Mouse (Mus musculus): ENCODE results near the gene Btg1-ps2.
"Not testable (repeated sequence)": the region's sequence is repeated elsewhere in the genome, so short reads cannot be mapped to it uniquely, and the experiment has no call there.

The Btg1-ps2 gene

DNA sequence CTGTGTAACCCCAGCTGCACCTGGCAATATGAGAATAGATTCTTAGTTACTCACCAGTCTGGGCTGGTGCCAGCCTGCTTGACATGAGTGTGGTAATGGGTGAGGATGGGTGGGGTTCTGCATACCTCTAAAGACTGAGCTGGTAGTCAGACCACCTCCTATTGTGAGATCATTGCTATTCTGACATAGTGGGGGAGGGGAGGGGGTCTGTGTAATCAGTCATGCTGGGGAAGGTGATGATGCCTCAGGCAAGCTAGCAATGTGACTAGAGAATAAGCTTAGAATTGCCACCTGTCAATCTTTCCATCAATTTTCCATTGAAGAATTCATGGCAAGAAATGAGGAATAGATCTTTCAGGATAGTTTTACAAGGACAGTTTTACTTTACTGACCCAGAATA lies at the start of gene Btg1-ps2:
Btg1-ps2 (minus strand) TSS at position 101 of the 400 bp plus-strand sequence.
- in situ Hi-C loops (cut with MboI, MseI): not testable (repeated sequence)

DNA sequence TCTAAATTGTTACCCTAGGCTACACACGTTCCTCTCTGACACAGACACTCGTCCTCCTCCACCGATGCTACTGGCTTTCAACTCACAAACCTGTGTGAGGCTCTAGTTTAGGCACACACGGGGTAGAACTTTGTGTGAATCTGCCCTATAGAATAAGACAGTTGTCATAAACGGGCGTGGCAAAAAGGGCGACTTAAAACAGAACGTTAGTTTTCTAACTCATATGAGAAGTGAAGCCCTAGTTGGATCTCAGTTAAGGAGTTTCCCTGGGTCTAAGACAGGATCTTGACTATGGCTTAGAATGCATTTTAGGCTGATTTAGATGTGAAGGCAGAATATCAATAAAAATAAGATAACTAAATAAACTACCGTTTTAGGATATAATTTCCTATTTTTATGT lies 42.1 kb upstream of the Btg1-ps2 start, which contains the start of gene Rhox11:
Rhox11 (minus strand) TSS at position 101 of the 400 bp plus-strand sequence.
- in situ Hi-C loops (cut with MboI, MseI): no loop called here

DNA sequence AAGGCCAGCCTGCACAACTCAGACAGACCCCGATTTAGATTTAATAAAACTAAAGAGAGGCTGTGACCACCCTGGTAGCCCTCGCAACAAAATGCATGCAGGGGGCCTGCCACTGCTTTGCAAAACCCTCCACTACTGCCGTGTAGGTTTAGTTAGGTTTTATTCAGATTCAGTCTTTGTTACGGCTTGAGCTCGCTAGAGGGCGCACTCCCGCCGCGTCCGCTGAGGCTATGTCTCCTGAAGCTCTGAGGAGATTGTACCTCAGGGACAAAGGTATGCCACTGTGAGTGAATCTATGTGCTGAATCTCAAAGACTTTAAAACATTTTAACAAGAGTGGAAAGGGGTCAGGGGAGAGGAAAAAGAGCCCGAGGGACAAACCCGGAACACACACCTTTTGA lies 41.3 kb upstream of the Btg1-ps2 start:
- in situ Hi-C loops (cut with MboI, MseI): no loop called here

DNA sequence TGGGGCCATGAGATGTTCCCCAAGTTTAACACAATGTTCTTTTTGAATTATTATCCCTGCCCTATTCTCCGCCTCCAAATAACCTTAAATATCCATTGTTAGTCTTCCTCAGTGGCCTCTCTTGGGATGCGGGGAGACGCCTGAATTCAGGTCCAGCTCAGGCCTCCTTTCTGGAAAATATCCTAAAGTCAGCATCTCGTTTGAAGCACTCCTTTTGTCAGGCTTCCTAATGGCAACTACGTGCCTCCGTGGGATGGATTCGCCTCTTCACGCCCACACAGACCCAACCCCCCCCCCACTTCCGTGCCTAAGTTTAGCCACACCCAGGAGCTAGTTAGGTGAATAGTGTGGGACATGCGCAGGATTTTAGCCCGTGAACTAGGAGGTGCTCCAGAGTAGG lies 23.3 kb upstream of the Btg1-ps2 start, which contains the start of gene Rhox10:
Rhox10 (plus strand) TSS at position 301 of the 400 bp plus-strand sequence.
- in situ Hi-C loops (cut with MboI, MseI): no loop called here

DNA sequence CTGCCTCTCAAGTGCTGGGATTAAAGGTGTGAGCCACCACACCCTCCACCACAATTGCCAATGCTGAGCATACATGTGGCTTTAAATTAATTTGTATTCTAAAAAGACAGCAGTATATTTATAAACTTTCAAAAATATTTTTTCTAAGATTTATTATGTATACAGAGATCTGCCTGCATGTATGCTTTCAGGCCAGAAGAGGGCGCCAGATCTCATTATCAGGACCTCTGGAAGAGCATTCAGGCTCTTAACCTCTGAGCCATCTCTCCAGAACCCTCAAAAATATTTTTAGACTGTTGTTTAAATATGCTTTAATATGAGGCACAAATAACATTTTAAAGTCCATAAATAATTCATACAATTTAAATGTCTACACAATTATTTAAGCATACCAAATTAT lies 18.6 kb upstream of the Btg1-ps2 start:
- in situ Hi-C loops (cut with MboI, MseI): no loop called here

DNA sequence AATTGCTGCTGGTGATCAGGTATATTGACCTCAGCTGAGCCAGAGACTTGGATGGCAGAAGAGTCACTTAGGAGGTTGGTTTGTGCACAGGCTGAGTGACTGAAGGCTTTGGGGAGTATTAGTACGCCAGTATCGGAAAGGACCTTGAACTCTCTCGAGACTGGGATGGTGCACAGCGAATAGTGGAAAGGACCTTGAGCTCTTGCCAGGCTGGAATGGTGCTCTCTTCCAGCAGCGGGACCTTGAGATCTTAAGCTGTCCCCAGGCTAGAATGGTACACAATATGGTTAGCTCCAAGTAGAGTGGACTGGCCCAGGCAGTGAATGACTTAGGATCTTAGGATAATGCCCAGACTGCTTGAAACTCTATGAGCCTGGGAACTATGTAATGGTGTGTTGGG lies 3.2 kb downstream of the Btg1-ps2 start:
- in situ Hi-C loops (cut with MboI, MseI): no loop called here

DNA sequence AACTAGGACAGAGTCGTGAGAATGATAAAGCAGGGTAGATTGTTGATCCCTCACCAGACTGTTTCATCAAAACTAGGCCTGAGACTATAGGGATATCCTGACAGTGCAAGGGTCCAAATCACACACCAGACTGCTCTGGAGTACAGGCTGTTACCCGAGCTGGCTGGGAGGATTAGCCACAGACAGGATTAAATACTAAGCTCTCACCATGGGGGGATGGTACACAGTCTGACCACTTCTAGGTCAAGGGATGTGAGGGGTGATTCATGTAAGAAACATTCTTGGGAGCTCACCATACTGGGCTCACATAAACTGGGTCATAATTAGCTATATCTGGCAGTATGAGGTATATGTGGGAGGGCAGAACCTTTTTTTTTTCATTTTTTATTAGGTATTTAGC lies 9.1 kb downstream of the Btg1-ps2 start:
- in situ Hi-C loops (cut with MboI, MseI): no loop called here

DNA sequence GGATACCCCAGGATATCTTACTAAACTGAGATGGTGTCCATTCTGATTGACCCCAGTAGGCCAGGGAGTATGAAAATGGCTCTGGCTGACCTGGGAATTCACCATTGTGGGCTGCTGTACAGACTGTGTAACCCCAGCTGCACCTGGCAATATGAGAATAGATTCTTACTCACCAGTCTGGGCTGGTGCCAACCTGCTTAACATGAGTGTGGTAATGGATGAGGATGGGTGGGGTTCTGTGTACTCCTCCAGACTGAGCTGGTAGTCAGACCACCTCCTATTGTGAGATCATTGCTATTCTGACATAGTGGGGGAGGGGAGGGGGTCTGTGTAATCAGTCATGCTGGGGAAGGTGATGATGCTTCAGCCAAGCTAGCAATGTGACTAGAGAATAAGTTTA lies 24.3 kb downstream of the Btg1-ps2 start, which contains the start of gene Btg1-ps1:
Btg1-ps1 (minus strand) TSS at position 219 of the 400 bp plus-strand sequence.
- in situ Hi-C loops (cut with MboI, MseI): not testable (repeated sequence)

DNA sequence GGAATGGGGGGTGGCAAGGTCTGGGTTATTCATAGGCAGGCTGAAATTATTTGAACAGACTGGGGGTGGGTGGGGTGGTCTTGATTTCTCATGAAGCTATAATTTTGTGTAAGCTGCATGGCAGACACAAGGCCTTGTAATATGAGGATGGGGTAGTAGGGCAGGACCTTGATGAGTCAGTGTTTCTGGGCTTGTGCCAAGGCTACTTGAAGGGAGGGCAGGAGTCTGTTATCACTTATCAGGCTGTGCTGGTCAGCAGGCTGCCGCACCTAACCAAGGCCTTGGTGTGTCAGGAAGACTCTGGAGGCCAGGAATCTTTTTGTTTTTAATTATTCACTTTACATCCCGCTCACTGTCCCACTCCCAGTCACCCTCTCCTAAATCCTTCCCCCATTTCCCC lies 34.2 kb downstream of the Btg1-ps2 start:
- in situ Hi-C loops (cut with MboI, MseI): no loop called here

Measured in T-helper 1 cell (primary cell).